Mouse (Mus musculus) ES-E14 (cell line): ENCODE data around the gene Alk.

Source experiments
- CHD2 ChIP-seq: IDR thresholded peaks from 2 replicates; pipeline ENCODE4 v1.6.1; 2014; ENCODE audit warnings: mild to moderate bottlenecking, low read depth, low read length, inconsistent platforms
- HCFC1 ChIP-seq: IDR thresholded peaks from 2 replicates; pipeline ENCODE4 v1.6.1; 2012; ENCODE audit warnings: low read length, inconsistent platforms, borderline replicate concordance; ENCODE audit not compliant: insufficient read depth
- ZC3H11A ChIP-seq: IDR thresholded peaks from 2 replicates; pipeline ENCODE4 v1.6.1; 2012; ENCODE audit warnings: low read depth, mild to moderate bottlenecking, inconsistent platforms, low read length, borderline replicate concordance

- TF ChIP-seq CHD2 (no peak), HCFC1 (no peak), ZC3H11A (no peak)
These were observed at the start of gene Alk for GRCm38 (mm10) chr17:72604610-72604980.
